In genomic region chr3:108653710-108654379, GRCm38 (mm10) we compare ENCODE assay signal across 7 mouse cellular contexts. TPM values are rescaled to one million over a fixed set of nuclear protein-coding genes. Genes with fewer than 3 reads are reported as not detected.
DNase-seq lines count a peak whose midpoint lies in the region; ATAC-seq lines count a peak whose summit lies in the region.

Clcc1 (plus strand) TSS chr3:108653913.

- H3K4me1 ChIP-seq in intestine, embryonic 16.5 days (ENCODE audit: control insufficient read depth, insufficient read depth, low read length): peaks cover 9% of the 10 kb centered on the region
- H3K4me1 ChIP-seq in midbrain, embryonic 11.5 days (ENCODE audit: control insufficient read depth, insufficient read depth, low read length): peaks cover 8% of the 10 kb centered on the region; the same call in 1 of the 2 replicates

- H3K4me3 ChIP-seq in intestine, embryonic 16.5 days (ENCODE audit: low read length): peak within 1 kb of the TSS; percentile 92
- H3K4me3 ChIP-seq in midbrain, embryonic 11.5 days (ENCODE audit: low read depth, low read length): peak within 1 kb of the TSS; percentile 73

- H3K9me3 ChIP-seq in intestine, embryonic 16.5 days (ENCODE audit: control insufficient read depth, low read length): no peaks in the 10 kb centered on the region
- no peaks in the 10 kb centered on the region for H3K9me3 ChIP-seq in midbrain, embryonic 11.5 days (ENCODE audit: control insufficient read depth, low read length)

- H3K36me3 ChIP-seq in intestine, embryonic 16.5 days (ENCODE audit: control insufficient read depth, insufficient read depth, low read length): no peaks in the 10 kb centered on the region
- H3K36me3 ChIP-seq in midbrain, embryonic 11.5 days (ENCODE audit: control insufficient read depth, insufficient read depth, low read length): no peaks in the 10 kb centered on the region

- peak within 1 kb of the TSS; percentile 98 for H3K9ac ChIP-seq in intestine, embryonic 16.5 days (ENCODE audit: low read depth, low read length)
- H3K9ac ChIP-seq in midbrain, embryonic 11.5 days (ENCODE audit: low read length): peak within 1 kb of the TSS; percentile 82

- ATAC-seq in intestine, embryonic 16.5 days: peak; percentile 98
- peak; percentile 97 for ATAC-seq in midbrain, embryonic 11.5 days (ENCODE audit: low FRiP score)

- intact Hi-C loops in left cerebral cortex, postnatal 36 days (cut with DNase I): no loop called here

- H3K4me2 ChIP-seq in intestine, embryonic 16.5 days (ENCODE audit: low read depth, low read length): peak within 1 kb of the TSS; percentile 73
- peak within 1 kb of the TSS; percentile 45 for H3K4me2 ChIP-seq in midbrain, embryonic 11.5 days

- WGBS in intestine, embryonic 16.5 days: under 1% methylated on average over 57 of the region's 57 CpGs
- WGBS in midbrain, embryonic 11.5 days: under 1% methylated on average over 56 of the region's 57 CpGs

- H3K27ac ChIP-seq in intestine, embryonic 16.5 days (ENCODE audit: low read length): peak within 1 kb of the TSS; percentile 80
- peak within 1 kb of the TSS; percentile 52 for H3K27ac ChIP-seq in midbrain, embryonic 11.5 days (ENCODE audit: low read depth, low read length)

- DNase-seq in adrenal gland, adult 8-10 months: peak; percentile 90
- DNase-seq in embryo, embryonic 9.5 days (ENCODE audit: extremely low spot score): peak; percentile 95
- DNase-seq in gastrocnemius, postnatal 4 days (ENCODE audit: low spot score in 2 of 2): peak; percentile 95
- peak; percentile 93 to 95 for DNase-seq in left cerebral cortex, postnatal 36 days (ENCODE audit: low spot score in 2 of 2)
- DNase-seq in midbrain, embryonic 11.5 days (ENCODE audit: low spot score, missing footprints): peak; percentile 100
- peak; percentile 89 for DNase-seq in skeletal muscle tissue, adult 2 months (ENCODE audit: low read depth, low spot score)

- no peaks in the 10 kb centered on the region for H3K27me3 ChIP-seq in intestine, embryonic 16.5 days (replicated peaks; ENCODE audit: control insufficient read depth, insufficient read depth, low read length)
- no peaks in the 10 kb centered on the region for H3K27me3 ChIP-seq in midbrain, embryonic 11.5 days (ENCODE audit: control insufficient read depth, insufficient read depth, low read length)

RNA-seq across cellular contexts. Expression of gene Clcc1, which starts in this region (rescaled TPM):
- total RNA-seq in adrenal gland, adult 8-10 months (2022): 10 to 100 TPM; 45.3 to 56.4 (median 50.8) TPM
- total RNA-seq in gastrocnemius, postnatal 4 days (2021): 10 to 100 TPM; 38.2 to 45.0 TPM
- 62.6 and 63.1 TPM in 2 replicates for polyA plus RNA-seq in intestine, embryonic 16.5 days (2015; fragmentation: Nextera tagmentation; extraction: Ambion mirVana)
- total RNA-seq in left cerebral cortex, postnatal 36 days (2021): 10 to 100 TPM; 29.9 to 33.1 TPM
- polyA plus RNA-seq in midbrain, embryonic 11.5 days (2014; fragmentation: Nextera tagmentation; extraction: Ambion mirVana): 64.0 and 76.2 TPM in 2 replicates

Comparison
In these comparisons a context has a peak if more than half of its experiments do, and no peak if none do; other contexts are left out.
1. Peak in every context shown above with its lines: DNase-seq, ATAC-seq, H3K4me3 ChIP-seq and H3K27ac ChIP-seq.